Mouse (Mus musculus): ENCODE data around the gene Napepld. TPM values are rescaled to one million over a fixed set of nuclear protein-coding genes. Genes with fewer than 3 reads are reported as not detected.
"Not testable (repeated sequence)": the region's sequence is repeated elsewhere in the genome, so short reads cannot be mapped to it uniquely, and the experiment has no call there.

Napepld gene
- total and polyA plus RNA-seq, 3 experiments: 1.6 to 1.8 (median 1.7) TPM

- Histone ChIP-seq H3K27me3 (replicated peaks) (peaks cover 26% of the 10 kb centered on the region), H3K36me3 (replicated peaks in 1 of 2; ENCODE audit: control insufficient read depth in 1 of 2, insufficient read depth in 1 of 2, low read length in 1 of 2) (no peaks in the 10 kb centered on the region), H3K4me2 (ENCODE audit: insufficient read depth, low read depth, poor library complexity, severe bottlenecking) (no peak overlapping the region), H3K4me3 (replicated peaks in 1 of 3; ENCODE audit: low read depth in 2 of 3, low read length in 2 of 3, poor library complexity in 1 of 3) (no peak overlapping the region), H3K9me3 (replicated peaks; ENCODE audit: low read length) (no peaks in the 10 kb centered on the region), H3K4me1 (ENCODE audit: control insufficient read depth in 1 of 2, insufficient read depth in 2 of 2) (peaks cover 0 to 8% of the 10 kb centered on the region in 2 experiments; a peak in 2 of 4 replicates), H3K27ac (ENCODE audit: insufficient read depth, low read depth) (no peak overlapping the region), H3K9ac (ENCODE audit: insufficient read depth, low read depth) (no peak overlapping the region), H3K79me2 (replicated peaks; ENCODE audit: control insufficient read depth, extremely low read depth, insufficient read depth, poor library complexity, severe bottlenecking) (no peaks in the 10 kb centered on the region)
- dilution Hi-C loops (cut with MboI; ENCODE audit: extremely low pct_ligation_motif_present, extremely low pct_unique_long_range_greater_than_20kb, low sequenced_read_pairs) (no loop called here), in situ Hi-C loops (cut with MboI; ENCODE audit: low pct_ligation_motif_present, low pct_unique_long_range_greater_than_20kb, low sequenced_read_pairs) (loop anchor here (10.0 kb wide), 1 partner anchor 356 kb away; no protein-coding TSS in a partner anchor)
- peak; percentile 27 for DNase-seq (ENCODE audit: extremely low read depth)
- TF ChIP-seq RAD21 (IDR thresholded peaks at IDR 0.05; ENCODE audit: low read depth, low read length): peak; percentile 84
- TF ChIP-seq MAFK (IDR thresholded peaks at IDR 0.05; ENCODE audit: insufficient replicate concordance, low read length): peak; percentile 9; the same call in 1 of the 2 replicates
- peak; percentile 40 for TF ChIP-seq ZC3H11A (IDR thresholded peaks at IDR 0.05; ENCODE audit: low read depth, low read length)
- no peak for TF ChIP-seq MYC (IDR thresholded peaks at IDR 0.05; ENCODE audit: low read depth, low read length)
- no peak for TF ChIP-seq KAT2A (IDR thresholded peaks at IDR 0.05; ENCODE audit: insufficient replicate concordance, low read length)
- peak; percentile 80 for TF ChIP-seq SMC3 (IDR thresholded peaks at IDR 0.05; ENCODE audit: low read depth, low read length)
- TF ChIP-seq ETS1 (conservative IDR thresholded peaks at IDR 0.05; ENCODE audit: low read depth, low read length): no peak
- no peak for TF ChIP-seq CHD2 (IDR thresholded peaks at IDR 0.05; ENCODE audit: low read length)
- no peak for TF ChIP-seq ZMIZ1 (IDR thresholded peaks at IDR 0.05; ENCODE audit: low read depth, low read length)
- peak; percentile 57 to 81 for TF ChIP-seq CTCF (conservative IDR thresholded peaks at IDR 0.05 in 1 of 2, IDR thresholded peaks at IDR 0.05 in 1 of 2; ENCODE audit: low read depth in 2 of 2, low read length in 2 of 2)
These were observed 60.2 kb downstream of the Napepld start for GRCm38 (mm10) chr5:21640961-21641360.

- H3K4me1 ChIP-seq (ENCODE audit: control insufficient read depth in 1 of 2, insufficient read depth in 2 of 2): no peaks in the 10 kb centered on the region
- H3K27me3 ChIP-seq (replicated peaks): no peaks in the 10 kb centered on the region
- dilution Hi-C loops (cut with MboI; ENCODE audit: extremely low pct_ligation_motif_present, extremely low pct_unique_long_range_greater_than_20kb, low sequenced_read_pairs): no loop called here
- no peak overlapping the region for H3K4me2 ChIP-seq (ENCODE audit: insufficient read depth, low read depth, poor library complexity, severe bottlenecking)
- no peak for TF ChIP-seq ZMIZ1 (IDR thresholded peaks at IDR 0.05; ENCODE audit: low read depth, low read length)
- TF ChIP-seq MEF2A (IDR thresholded peaks at IDR 0.05; ENCODE audit: borderline replicate concordance, low read depth, low read length): no peak
- no peak for TF ChIP-seq KAT2A (IDR thresholded peaks at IDR 0.05; ENCODE audit: insufficient replicate concordance, low read length)
- no peak for DNase-seq (ENCODE audit: extremely low read depth)
- H3K4me3 ChIP-seq (replicated peaks in 1 of 3; ENCODE audit: low read depth in 2 of 3, low read length in 2 of 3, poor library complexity in 1 of 3): no peak overlapping the region
- in situ Hi-C loops (cut with MboI; ENCODE audit: low pct_ligation_motif_present, low pct_unique_long_range_greater_than_20kb, low sequenced_read_pairs): no loop called here
- no peak overlapping the region for H3K9ac ChIP-seq (ENCODE audit: insufficient read depth, low read depth)
- no peaks in the 10 kb centered on the region for H3K9me3 ChIP-seq (replicated peaks; ENCODE audit: low read length)
- H3K79me2 ChIP-seq (replicated peaks; ENCODE audit: control insufficient read depth, extremely low read depth, insufficient read depth, poor library complexity, severe bottlenecking): no peaks in the 10 kb centered on the region
- H3K36me3 ChIP-seq (replicated peaks in 1 of 2; ENCODE audit: control insufficient read depth in 1 of 2, insufficient read depth in 1 of 2, low read length in 1 of 2): no peaks in the 10 kb centered on the region
- H3K27ac ChIP-seq (ENCODE audit: insufficient read depth, low read depth): no peak overlapping the region
These were observed 75.3 kb downstream of the Napepld start for GRCm38 (mm10) chr5:21625916-21626315.

GRCm38 (mm10) chr5:21616450-21617009, 84.7 kb downstream of the Napepld start:
- Histone ChIP-seq H3K27ac (ENCODE audit: insufficient read depth, low read depth) (no peak overlapping the region), H3K27me3 (replicated peaks) (no peaks in the 10 kb centered on the region), H3K4me1 (ENCODE audit: control insufficient read depth in 1 of 2, insufficient read depth in 2 of 2) (no peaks in the 10 kb centered on the region), H3K9me3 (replicated peaks; ENCODE audit: low read length) (no peaks in the 10 kb centered on the region), H3K9ac (ENCODE audit: insufficient read depth, low read depth) (no peak overlapping the region), H3K36me3 (replicated peaks in 1 of 2; ENCODE audit: control insufficient read depth in 1 of 2, insufficient read depth in 1 of 2, low read length in 1 of 2) (no peaks in the 10 kb centered on the region), H3K79me2 (replicated peaks; ENCODE audit: control insufficient read depth, extremely low read depth, insufficient read depth, poor library complexity, severe bottlenecking) (no peaks in the 10 kb centered on the region), H3K4me2 (ENCODE audit: insufficient read depth, low read depth, poor library complexity, severe bottlenecking) (no peak overlapping the region), H3K4me3 (replicated peaks in 1 of 3; ENCODE audit: low read depth in 2 of 3, low read length in 2 of 3, poor library complexity in 1 of 3) (no peak overlapping the region)
- in situ Hi-C loops (cut with MboI; ENCODE audit: low pct_ligation_motif_present, low pct_unique_long_range_greater_than_20kb, low sequenced_read_pairs): no loop called here
- DNase-seq (ENCODE audit: extremely low read depth): no peak
- dilution Hi-C loops (cut with MboI; ENCODE audit: extremely low pct_ligation_motif_present, extremely low pct_unique_long_range_greater_than_20kb, low sequenced_read_pairs): no loop called here
- TF ChIP-seq RCOR1 (conservative IDR thresholded peaks at IDR 0.05; ENCODE audit: low read depth, low read length) (no peak), MXI1 (IDR thresholded peaks at IDR 0.05; ENCODE audit: low read depth, low read length) (no peak), UBTF (IDR thresholded peaks at IDR 0.05; ENCODE audit: low read depth, low read length) (no peak), IRF4 (IDR thresholded peaks at IDR 0.05; ENCODE audit: low read depth, low read length) (no peak)

DNA sequence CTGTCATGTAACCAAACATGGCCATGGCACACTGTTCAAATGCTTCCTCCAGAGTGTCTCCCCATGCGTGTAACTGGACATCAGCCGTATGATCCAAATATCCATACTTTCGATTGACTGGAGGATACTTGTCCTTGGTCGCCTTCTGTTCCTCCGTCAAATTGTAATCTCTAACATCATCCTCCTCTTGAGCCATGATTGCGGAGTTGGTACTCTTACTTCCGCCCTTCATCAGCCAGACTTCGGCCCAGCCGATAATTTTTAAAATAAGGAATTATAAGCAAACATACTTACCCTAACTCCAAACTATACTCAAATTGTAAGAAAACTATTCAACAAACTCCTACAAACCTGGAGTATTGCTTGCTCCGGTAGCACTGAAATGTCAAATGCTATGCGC, 86.9 kb downstream of the Napepld start:
- H3K27ac ChIP-seq (ENCODE audit: insufficient read depth, low read depth); H3K9ac ChIP-seq (ENCODE audit: insufficient read depth, low read depth); H3K27me3 ChIP-seq (replicated peaks); H3K4me2 ChIP-seq (ENCODE audit: insufficient read depth, low read depth, poor library complexity, severe bottlenecking); DNase-seq (ENCODE audit: extremely low read depth); H3K9me3 ChIP-seq (replicated peaks; ENCODE audit: low read length); H3K4me3 ChIP-seq (replicated peaks in 1 of 3; ENCODE audit: low read depth in 2 of 3, low read length in 2 of 3, poor library complexity in 1 of 3); H3K36me3 ChIP-seq (replicated peaks in 1 of 2; ENCODE audit: control insufficient read depth in 1 of 2, insufficient read depth in 1 of 2, low read length in 1 of 2); dilution Hi-C loops (cut with MboI; ENCODE audit: extremely low pct_ligation_motif_present, extremely low pct_unique_long_range_greater_than_20kb, low sequenced_read_pairs); in situ Hi-C loops (cut with MboI; ENCODE audit: low pct_ligation_motif_present, low pct_unique_long_range_greater_than_20kb, low sequenced_read_pairs); H3K79me2 ChIP-seq (replicated peaks; ENCODE audit: control insufficient read depth, extremely low read depth, insufficient read depth, poor library complexity, severe bottlenecking); H3K4me1 ChIP-seq (ENCODE audit: control insufficient read depth in 1 of 2, insufficient read depth in 2 of 2): not testable (repeated sequence)
